Mouse (Mus musculus): ENCODE results near the gene Ptpn1.
A peak's percentile ranks its signal among the peaks of the same experiment; 100 is the strongest.

Ptpn1 gene

DNA sequence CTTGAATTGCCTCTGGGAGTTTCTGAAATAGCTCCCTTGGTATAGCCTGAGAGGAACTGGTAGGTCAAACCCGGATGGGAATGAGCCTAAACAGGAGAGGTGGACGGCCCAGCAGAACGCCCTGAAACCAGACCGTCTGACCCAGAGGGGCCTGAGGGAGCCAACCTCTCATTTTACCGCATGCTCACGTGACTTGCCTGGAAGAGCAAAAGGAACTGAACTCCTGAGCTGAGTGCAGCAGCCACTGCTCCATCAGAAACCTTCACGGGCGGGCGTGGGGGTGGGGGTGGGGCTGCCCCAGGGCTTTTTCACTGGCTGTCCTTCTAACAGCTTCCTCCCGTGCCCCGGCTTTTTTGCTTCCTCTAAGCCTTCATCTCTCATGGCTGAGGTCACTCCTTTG lies 79.0 kb downstream of the Ptpn1 start:
- no peak for DNase-seq

GRCm38 (mm10) chr2:168016951-168017391 lies 85.1 kb downstream of the Ptpn1 start:
- DNase-seq, result peak; percentile 92

- peak; percentile 74 to 80 for DNase-seq
These were observed 87.4 kb downstream of the Ptpn1 start for GRCm38 (mm10) chr2:168019201-168019715.

- no peak for DNase-seq
These were observed 92.0 kb downstream of the Ptpn1 start for GRCm38 (mm10) chr2:168023763-168024402.

DNA sequence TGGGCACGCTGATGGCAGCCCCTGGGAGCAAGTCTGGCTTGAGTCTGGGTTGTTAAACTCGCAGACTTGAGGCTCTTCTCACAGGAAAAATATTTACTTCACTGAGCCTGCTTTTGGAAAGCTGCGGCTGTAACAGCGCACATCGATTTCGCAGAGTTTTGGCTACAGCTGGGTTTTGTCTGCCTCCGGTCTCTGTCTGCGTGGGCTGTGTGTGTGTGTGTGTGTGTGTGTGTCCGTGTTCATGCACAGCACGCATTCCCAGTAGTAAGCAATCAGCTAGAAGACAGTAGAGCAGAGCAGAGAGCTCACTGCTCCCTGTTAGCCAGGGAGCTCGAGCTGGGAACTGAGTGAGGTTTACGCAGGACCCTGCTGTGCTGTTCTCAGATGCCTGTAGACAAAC lies 93.3 kb downstream of the Ptpn1 start:
- peak; percentile 85 to 89 for DNase-seq

DNA sequence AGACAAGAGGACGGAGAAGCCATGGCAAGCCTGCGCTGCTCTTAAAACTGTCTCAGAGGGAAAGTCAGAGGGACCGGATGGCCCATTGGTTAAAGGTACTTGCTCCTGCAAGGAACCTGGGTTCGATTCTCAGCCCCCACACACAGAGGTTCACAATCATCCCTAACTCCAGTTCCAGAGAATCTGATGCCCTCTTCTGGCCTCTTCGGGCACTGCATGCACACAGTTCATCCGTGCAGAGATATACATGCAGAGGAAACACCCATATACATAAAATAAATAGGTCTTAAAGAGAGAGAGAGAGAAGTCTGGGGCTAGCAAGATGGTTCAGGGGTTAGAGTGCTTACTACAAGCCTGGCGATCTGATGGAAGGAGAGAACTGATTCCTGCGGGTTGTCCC lies 94.0 kb downstream of the Ptpn1 start:
- DNase-seq, result peak; percentile 63 to 68

DNA sequence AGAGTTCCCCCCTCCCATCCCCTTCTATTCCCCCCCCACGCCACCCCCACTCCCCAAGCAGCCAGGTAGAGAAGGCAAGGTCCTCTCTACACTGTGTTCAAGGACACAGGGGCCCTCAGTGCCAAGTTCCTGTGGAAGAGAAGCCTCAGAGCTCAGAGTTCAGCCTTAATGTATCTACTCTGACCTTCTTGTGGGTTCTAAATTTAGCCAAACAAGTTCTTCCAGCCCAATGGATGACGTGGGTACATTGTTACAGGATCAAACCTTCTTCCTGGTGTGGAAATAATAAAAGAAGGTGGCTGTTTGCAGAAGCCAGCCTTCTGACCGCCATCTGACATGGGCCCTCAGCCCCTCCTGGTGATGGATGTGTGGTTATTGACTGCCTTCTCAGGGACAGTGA lies 94.6 kb downstream of the Ptpn1 start:
- DNase-seq, result no peak

GRCm38 (mm10) chr2:168028376-168028775 lies 96.5 kb downstream of the Ptpn1 start:
- DNase-seq, result no peak
